Mouse (Mus musculus) lung, postnatal 0 days (tissue): ENCODE results near the gene Ubqln1. TPM values are rescaled to one million over a fixed set of nuclear protein-coding genes. Genes with fewer than 3 reads are reported as not detected.

Experiments
- ATAC-seq: fragments of 200-750 bp; cut with Nextera tagmentation; 2 replicates; pipeline ENCODE4 v1.8.0; 2017; ENCODE audit warnings: moderate library complexity
- DNase-seq: peaks from one replicate; pipeline ENCODE4 v3.0.0-alpha.2; 2016; ENCODE audit warnings: low spot score
- H3K27ac ChIP-seq: fragments of 300-500 bp; sonication (generic); 2 replicates; pipeline ENCODE4 v1.5.1; 2014; ENCODE audit warnings: antibody characterized with exemption, mild to moderate bottlenecking, low read length, mixed read lengths
- H3K27me3 ChIP-seq: fragments of 300-500 bp; sonication (generic); replicated peaks from 2 replicates; pipeline ENCODE4 v1.6.1; 2014; ENCODE audit warnings: low read length, mixed read lengths; ENCODE audit not compliant: insufficient read depth
- H3K36me3 ChIP-seq: fragments of 300-500 bp; sonication (generic); 2 replicates; pipeline ENCODE4 v1.6.1; 2014; ENCODE audit warnings: low read length, mixed read lengths; ENCODE audit not compliant: insufficient read depth
- H3K4me1 ChIP-seq: fragments of 300-500 bp; sonication (generic); 2 replicates; pipeline ENCODE4 v1.6.1; 2014; ENCODE audit warnings: antibody characterized with exemption, low read depth, low read length, mixed read lengths; ENCODE audit not compliant: insufficient read depth
- H3K4me2 ChIP-seq: fragments of 300-500 bp; sonication (generic); replicated peaks from 2 replicates; pipeline ENCODE4 v1.6.1; 2014; ENCODE audit warnings: low read depth, mild to moderate bottlenecking, low read length, moderate library complexity, mixed read lengths
- H3K4me3 ChIP-seq: fragments of 300-500 bp; sonication (generic); 2 replicates; pipeline ENCODE4 v1.5.1; 2014; ENCODE audit warnings: low read depth, low read length
- H3K9ac ChIP-seq: fragments of 300-500 bp; sonication (generic); replicated peaks from 2 replicates; pipeline ENCODE4 v1.6.1; 2014; ENCODE audit warnings: low read depth, mild to moderate bottlenecking
- H3K9me3 ChIP-seq: fragments of 300-500 bp; sonication (generic); 2 replicates; pipeline ENCODE4 v1.6.1; 2016; ENCODE audit warnings: low read length, mixed read lengths
- CTCF ChIP-seq: IDR thresholded peaks from 2 replicates; pipeline ENCODE4 v1.5.1; 2016; ENCODE audit warnings: antibody characterized with exemption, mild to moderate bottlenecking
- EP300 ChIP-seq: IDR thresholded peaks from 2 replicates; pipeline ENCODE4 v1.6.1; 2016; ENCODE audit warnings: antibody characterized with exemption, mild to moderate bottlenecking, control low read depth
- WGBS: fragments of 180-500 bp; shearing (Covaris S2); extraction: QIAGEN DNeasy Blood & Tissue Kit; methylation state at CpG from one replicate; pipeline ENCODE4 v1.1.7; 2014; 5-methylcytosine and 5-hydroxymethylcytosine counted together
- polyA plus RNA-seq: library from polyadenylated mRNA; unstranded; fragments of >200 nt; fragmentation: Nextera tagmentation; extraction: Ambion mirVana; gene quantifications from 2 replicates; pipeline ENCODE4 v1.2.1, GENCODE M21; 2015

Ubqln1 gene
- polyA plus RNA-seq, 1 experiment from 2014 or later, result 52.3 TPM

- Histone ChIP-seq H3K36me3 (no peaks in the 10 kb centered on the region), H3K4me1 (no peaks in the 10 kb centered on the region; the same call in 1 of the 2 replicates), H3K4me2 (no peak overlapping the region), H3K27me3 (no peaks in the 10 kb centered on the region), H3K4me3 (no peak overlapping the region), H3K27ac (no peak overlapping the region), H3K9me3 (no peaks in the 10 kb centered on the region), H3K9ac (no peak overlapping the region)
- ATAC-seq, result no peak
- 53% methylated on average over 4 of the region's 4 CpGs for WGBS
- TF ChIP-seq EP300, result no peak
- no peak for TF ChIP-seq CTCF
- DNase-seq, result no peak
These were observed 10.5 kb downstream of the Ubqln1 start for GRCm38 (mm10) chr13:58204986-58205385.

- ATAC-seq (no peak), DNase-seq (no peak)
- Histone ChIP-seq H3K27me3 (no peaks in the 10 kb centered on the region), H3K27ac (no peak overlapping the region), H3K9me3 (no peaks in the 10 kb centered on the region), H3K4me3 (no peak overlapping the region), H3K4me1 (no peaks in the 10 kb centered on the region; the same call in 1 of the 2 replicates), H3K9ac (no peak overlapping the region), H3K4me2 (no peak overlapping the region), H3K36me3 (no peaks in the 10 kb centered on the region)
- WGBS, result 95% methylated on average over 3 of the region's 3 CpGs
- TF ChIP-seq EP300 (no peak), CTCF (no peak)
These were observed 11.3 kb downstream of the Ubqln1 start for GRCm38 (mm10) chr13:58204202-58204601.

- Histone ChIP-seq H3K27ac (no peak overlapping the region), H3K9ac (no peak overlapping the region), H3K4me3 (no peak overlapping the region), H3K9me3 (no peaks in the 10 kb centered on the region), H3K36me3 (no peaks in the 10 kb centered on the region), H3K27me3 (no peaks in the 10 kb centered on the region), H3K4me1 (no peaks in the 10 kb centered on the region; the same call in 1 of the 2 replicates), H3K4me2 (no peak overlapping the region)
- no peak for DNase-seq
- 95% methylated on average over 1 of the region's 1 CpGs for WGBS
- no peak for ATAC-seq
- no peak for TF ChIP-seq EP300
- TF ChIP-seq CTCF, result no peak
These were observed 12.6 kb downstream of the Ubqln1 start for GRCm38 (mm10) chr13:58202903-58203302.

GRCm38 (mm10) chr13:58201908-58202307, 13.5 kb downstream of the Ubqln1 start:
- no peak overlapping the region for H3K27ac ChIP-seq
- H3K27me3 ChIP-seq, result no peaks in the 10 kb centered on the region
- H3K9me3 ChIP-seq, result no peaks in the 10 kb centered on the region
- H3K4me2 ChIP-seq, result no peak overlapping the region
- TF ChIP-seq EP300, result no peak
- H3K9ac ChIP-seq, result no peak overlapping the region
- no peak for DNase-seq
- no peaks in the 10 kb centered on the region for H3K36me3 ChIP-seq
- 89% methylated on average over 3 of the region's 3 CpGs for WGBS
- no peaks in the 10 kb centered on the region; the same call in 1 of the 2 replicates for H3K4me1 ChIP-seq
- no peak overlapping the region for H3K4me3 ChIP-seq
- no peak for ATAC-seq

- no peak for TF ChIP-seq CTCF
- TF ChIP-seq EP300, result no peak
- WGBS, result 81% methylated on average over 6 of the region's 6 CpGs
- DNase-seq (no peak), ATAC-seq (no peak)
- no peak overlapping the region for H3K4me3 ChIP-seq
- no peak overlapping the region for H3K4me2 ChIP-seq
- no peaks in the 10 kb centered on the region for H3K27me3 ChIP-seq
- no peaks in the 10 kb centered on the region for H3K36me3 ChIP-seq
- H3K9me3 ChIP-seq, result no peaks in the 10 kb centered on the region
- no peak overlapping the region for H3K27ac ChIP-seq
- no peak overlapping the region for H3K9ac ChIP-seq
- H3K4me1 ChIP-seq, result no peaks in the 10 kb centered on the region; the same call in 1 of the 2 replicates
These were observed 14.1 kb downstream of the Ubqln1 start for GRCm38 (mm10) chr13:58201343-58201742.

- H3K4me2 ChIP-seq, result no peak overlapping the region
- no peak overlapping the region for H3K27ac ChIP-seq
- TF ChIP-seq CTCF, result no peak
- TF ChIP-seq EP300, result no peak
- H3K9me3 ChIP-seq, result no peaks in the 10 kb centered on the region
- no peak overlapping the region for H3K9ac ChIP-seq
- no peaks in the 10 kb centered on the region for H3K27me3 ChIP-seq
- no peaks in the 10 kb centered on the region for H3K4me1 ChIP-seq
- DNase-seq (no peak), ATAC-seq (no peak)
- WGBS, result 90% methylated on average over 7 of the region's 7 CpGs
- H3K36me3 ChIP-seq, result no peaks in the 10 kb centered on the region; the same call in 1 of the 2 replicates
- H3K4me3 ChIP-seq, result no peak overlapping the region
These were observed 17.3 kb downstream of the Ubqln1 start for GRCm38 (mm10) chr13:58197981-58198640.
